Mouse (Mus musculus): ENCODE measurements around the gene Fndc1. TPM values are rescaled to one million over a fixed set of nuclear protein-coding genes. Genes with fewer than 3 reads are reported as not detected.

Gene Fndc1
- total RNA-seq, 2 experiments from 2014 or later: 17.5 to 17.7 TPM

GRCm38 (mm10) chr17:7821553-7822186, 5.4 kb downstream of the Fndc1 start:
- peak; percentile 75 to 84 for DNase-seq (ENCODE audit: low spot score in 2 of 2)

- no peak for DNase-seq (ENCODE audit: low spot score in 2 of 2)
These were observed 6.9 kb downstream of the Fndc1 start for GRCm38 (mm10) chr17:7820176-7820575.

GRCm38 (mm10) chr17:7816602-7817001, 10.5 kb downstream of the Fndc1 start:
- DNase-seq (ENCODE audit: low spot score in 2 of 2): no peak

GRCm38 (mm10) chr17:7814433-7814832, 12.7 kb downstream of the Fndc1 start:
- DNase-seq (ENCODE audit: low spot score in 2 of 2): no peak

- no peak for DNase-seq (ENCODE audit: low spot score in 2 of 2)
These were observed 19.1 kb downstream of the Fndc1 start for GRCm38 (mm10) chr17:7808043-7808442.

- no peak for DNase-seq (ENCODE audit: low spot score in 2 of 2)
These were observed 22.0 kb downstream of the Fndc1 start for GRCm38 (mm10) chr17:7805105-7805504.

GRCm38 (mm10) chr17:7802483-7802882, 24.6 kb downstream of the Fndc1 start:
- DNase-seq (ENCODE audit: low spot score in 2 of 2): peak; percentile 22 to 47

GRCm38 (mm10) chr17:7799894-7800293, 27.2 kb downstream of the Fndc1 start:
- no peak for DNase-seq (ENCODE audit: low spot score in 2 of 2)

GRCm38 (mm10) chr17:7795584-7795983, 31.5 kb downstream of the Fndc1 start:
- DNase-seq (ENCODE audit: low spot score in 2 of 2): no peak

GRCm38 (mm10) chr17:7795168-7795567, 31.9 kb downstream of the Fndc1 start:
- no peak for DNase-seq (ENCODE audit: low spot score in 2 of 2)

GRCm38 (mm10) chr17:7794093-7794492, 33.0 kb downstream of the Fndc1 start:
- no peak for DNase-seq (ENCODE audit: low spot score in 2 of 2)

GRCm38 (mm10) chr17:7790512-7790911, 36.6 kb downstream of the Fndc1 start:
- no peak for DNase-seq (ENCODE audit: low spot score in 2 of 2)

GRCm38 (mm10) chr17:7774101-7774500, 53.0 kb downstream of the Fndc1 start:
- no peak for DNase-seq (ENCODE audit: low spot score in 2 of 2)

- peak in 1 of 2 experiments; percentile 13 for DNase-seq (ENCODE audit: low spot score in 2 of 2)
These were observed 67.3 kb downstream of the Fndc1 start for GRCm38 (mm10) chr17:7759786-7760185.

- no peak for DNase-seq (ENCODE audit: low spot score in 2 of 2)
These were observed 72.1 kb downstream of the Fndc1 start for GRCm38 (mm10) chr17:7755001-7755400.

GRCm38 (mm10) chr17:7753383-7753782, 73.7 kb downstream of the Fndc1 start:
- no peak for DNase-seq (ENCODE audit: low spot score in 2 of 2)

GRCm38 (mm10) chr17:7749051-7749815, 77.9 kb downstream of the Fndc1 start:
- no peak for DNase-seq (ENCODE audit: low spot score in 2 of 2)

- DNase-seq (ENCODE audit: low spot score in 2 of 2): peak; percentile 25 to 49
These were observed 80.3 kb downstream of the Fndc1 start for GRCm38 (mm10) chr17:7746841-7747240.

GRCm38 (mm10) chr17:7744976-7745375, 82.1 kb downstream of the Fndc1 start:
- DNase-seq (ENCODE audit: low spot score in 2 of 2): no peak

GRCm38 (mm10) chr17:7740988-7741387, 86.1 kb downstream of the Fndc1 start:
- peak in 1 of 2 experiments; percentile 32 for DNase-seq (ENCODE audit: low spot score in 2 of 2)

GRCm38 (mm10) chr17:7722991-7723390, 104.1 kb downstream of the Fndc1 start:
- DNase-seq (ENCODE audit: low spot score in 2 of 2): no peak

- no peak for DNase-seq (ENCODE audit: low spot score in 2 of 2)
These were observed 108.2 kb downstream of the Fndc1 start for GRCm38 (mm10) chr17:7718886-7719285.

- DNase-seq (ENCODE audit: low spot score in 2 of 2): no peak
These were observed 109.2 kb downstream of the Fndc1 start for GRCm38 (mm10) chr17:7717945-7718344.
